Mouse (Mus musculus) E14TG2a.4 (cell line): ENCODE measurements around the gene Sumf1.

Experiments used
- CTCF ChIP-seq: conservative IDR thresholded peaks from 2 replicates; pipeline ENCODE4 v1.5.1; 2014; ENCODE audit warnings: low read length
- NANOG ChIP-seq: IDR thresholded peaks from 2 replicates; pipeline ENCODE4 v1.6.1; 2014; ENCODE audit warnings: borderline replicate concordance, low read length, mixed read lengths
- POU5F1 ChIP-seq: IDR thresholded peaks from 2 replicates; pipeline ENCODE4 v1.6.1; 2014; ENCODE audit warnings: low read length, borderline replicate concordance

- TF ChIP-seq CTCF = no peak
- TF ChIP-seq NANOG = no peak
- no peak for TF ChIP-seq POU5F1
Observed at GRCm38 (mm10) chr6:108167946-108168680, 17.3 kb downstream of the Sumf1 start.
